Mouse (Mus musculus) retina, embryonic 14.5 days (tissue): ENCODE data around the gene Kif18a.

Experiments
- DNase-seq: peaks from one replicate; pipeline ENCODE4 v3.0.0-alpha.2; 2015; ENCODE audit warnings: low spot score

Kif18a gene

DNA sequence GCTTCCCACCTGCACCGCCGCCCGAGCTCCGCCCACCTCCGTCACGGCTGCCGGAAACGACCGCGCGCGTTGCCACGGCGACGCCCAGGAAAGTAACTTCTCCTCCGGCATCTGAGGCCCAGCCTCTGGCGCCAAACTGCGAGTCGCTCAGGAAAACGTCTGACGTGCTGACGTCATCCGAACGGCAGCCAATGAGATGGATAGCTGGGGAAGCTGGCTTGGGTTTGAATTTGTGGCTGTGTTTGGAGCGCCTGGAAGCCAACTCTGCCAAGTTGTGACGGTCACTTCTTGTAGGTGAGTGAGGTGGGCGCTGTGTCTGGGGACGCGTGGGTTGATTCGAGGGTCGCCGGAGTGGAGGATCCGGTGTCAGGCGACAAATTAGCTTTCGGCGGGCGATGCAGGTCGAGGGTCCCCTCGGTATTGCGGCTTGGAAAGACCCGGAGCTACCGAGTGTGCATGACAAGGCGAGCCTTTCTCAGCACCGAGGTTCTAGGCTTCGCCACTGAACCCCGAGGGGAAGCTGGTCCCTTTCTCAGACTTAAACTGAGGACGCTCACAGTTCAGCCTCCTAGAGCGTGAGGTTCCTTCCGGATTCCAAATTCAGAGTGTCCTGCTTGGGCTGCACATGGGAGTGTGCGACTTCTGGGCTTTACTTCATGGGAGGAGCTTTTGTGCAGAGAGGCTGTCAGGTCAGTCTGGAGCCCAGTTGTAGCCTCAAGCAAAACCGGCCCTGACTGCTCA is at the start of gene Kif18a, which contains the start of gene Mettl15:
Gene Kif18a (plus strand): TSS at position 139 of the 741 bp plus-strand sequence.
Gene Mettl15 (minus strand): TSS at position 149 of the 741 bp plus-strand sequence.
- peak; percentile 95 for DNase-seq

DNA sequence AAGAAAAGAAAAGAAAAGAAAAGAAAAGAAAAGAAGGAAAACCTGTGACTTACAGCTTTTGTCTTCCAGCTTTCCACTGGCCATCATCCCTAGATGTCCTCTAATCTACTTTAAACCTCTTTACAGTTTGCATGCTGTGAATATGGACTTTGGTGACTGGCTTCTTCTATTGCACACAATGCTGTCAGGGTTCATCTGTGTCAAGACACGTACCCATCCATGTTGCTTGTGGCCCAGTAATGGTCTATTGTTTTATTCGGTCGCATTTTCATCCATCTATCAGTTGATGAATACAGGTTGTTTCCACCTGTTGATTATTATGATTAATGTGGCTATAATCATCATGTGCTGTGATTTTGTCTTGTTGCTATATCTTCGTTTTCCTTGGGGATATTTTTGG is 46.7 kb upstream of the Kif18a start:
- DNase-seq, result peak; percentile 75

GRCm38 (mm10) chr2:109235741-109236140 is 44.8 kb upstream of the Kif18a start:
- no peak for DNase-seq

- DNase-seq, result no peak
These were observed 38.6 kb upstream of the Kif18a start for GRCm38 (mm10) chr2:109241947-109242346.

- DNase-seq, result no peak
These were observed 17.8 kb upstream of the Kif18a start for GRCm38 (mm10) chr2:109262779-109263178.

DNA sequence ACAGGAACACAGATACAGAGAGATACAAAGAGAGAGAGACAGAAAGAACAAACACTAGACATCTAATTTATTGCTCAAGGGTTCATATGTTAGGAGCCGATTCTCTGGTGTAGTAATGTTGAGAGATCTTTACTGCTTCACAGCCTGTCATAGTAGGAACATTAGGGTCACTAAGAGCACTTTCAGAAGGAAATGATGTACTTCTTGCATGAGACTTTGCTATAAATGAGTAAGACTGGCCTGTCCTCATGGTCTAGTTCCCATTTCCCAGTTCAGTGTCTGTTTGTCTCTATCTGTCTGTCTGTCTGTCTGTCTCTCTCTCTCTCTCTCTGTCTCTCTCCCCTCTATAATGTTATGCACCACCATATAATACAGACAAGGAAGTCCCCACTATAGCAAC is 7.4 kb upstream of the Kif18a start:
- DNase-seq, result no peak

GRCm38 (mm10) chr2:109277593-109277992 is 2.9 kb upstream of the Kif18a start:
- DNase-seq, result peak; percentile 17

DNA sequence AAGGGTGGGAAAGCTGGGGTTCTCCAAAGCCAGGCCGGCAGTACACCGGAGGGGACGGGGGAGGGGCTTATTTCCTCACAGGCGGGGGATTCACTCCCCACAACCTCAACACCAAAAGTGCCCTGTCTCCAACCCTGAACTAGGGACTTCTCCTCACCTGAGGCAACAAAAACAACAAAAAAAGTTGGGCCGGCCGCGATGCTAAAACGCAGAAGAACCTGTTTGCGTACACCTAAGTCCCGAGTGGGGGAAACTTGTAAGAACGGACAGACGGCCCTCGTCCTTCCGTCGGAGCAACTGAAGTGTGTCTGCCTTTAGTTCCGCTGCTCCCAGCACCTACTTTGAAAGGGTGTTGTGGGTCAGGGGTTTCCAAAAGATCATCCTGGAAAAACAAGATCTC is 2.5 kb upstream of the Kif18a start:
- peak; percentile 47 for DNase-seq

- no peak for DNase-seq
These were observed 302 bp upstream of the Kif18a start for GRCm38 (mm10) chr2:109280272-109280599.

DNA sequence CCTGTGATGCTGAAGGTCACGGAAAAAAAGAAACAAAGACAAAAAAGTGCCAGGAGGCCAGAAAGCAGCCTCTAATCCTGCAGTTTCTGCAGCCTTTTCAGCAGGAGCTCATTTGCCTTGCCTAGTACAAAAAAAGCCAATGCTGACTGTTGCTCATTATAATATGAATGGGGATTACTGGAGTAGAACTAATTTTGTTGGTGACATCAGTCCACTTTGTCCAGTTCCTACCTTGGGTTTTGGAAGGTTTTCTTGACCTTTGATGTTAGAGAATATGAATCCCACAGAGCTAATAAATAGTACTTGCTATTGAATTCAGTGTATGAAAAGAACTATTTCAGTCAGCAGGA is 778 bp downstream of the Kif18a start:
- peak; percentile 74 for DNase-seq

DNA sequence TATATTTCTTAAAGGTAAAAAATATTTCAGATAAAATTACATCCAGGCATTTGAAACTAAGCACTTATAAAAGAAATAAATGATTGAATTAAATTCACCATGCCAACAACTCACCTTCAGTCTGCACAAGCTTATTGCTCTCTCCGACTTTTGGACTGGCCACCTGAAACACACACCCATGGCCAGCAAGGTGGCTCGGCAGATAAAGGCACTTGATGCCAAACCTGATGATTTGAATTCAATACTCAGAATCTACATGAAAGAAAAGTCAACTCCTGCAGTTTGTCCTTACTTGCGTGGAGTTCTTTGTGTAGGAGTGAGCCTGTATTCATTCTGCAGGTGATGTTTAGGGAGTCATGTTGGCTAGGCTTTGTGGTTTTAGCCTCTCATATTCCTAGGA is 3.6 kb downstream of the Kif18a start:
- no peak for DNase-seq

GRCm38 (mm10) chr2:109289327-109289726 is 8.8 kb downstream of the Kif18a start:
- DNase-seq, result no peak

DNA sequence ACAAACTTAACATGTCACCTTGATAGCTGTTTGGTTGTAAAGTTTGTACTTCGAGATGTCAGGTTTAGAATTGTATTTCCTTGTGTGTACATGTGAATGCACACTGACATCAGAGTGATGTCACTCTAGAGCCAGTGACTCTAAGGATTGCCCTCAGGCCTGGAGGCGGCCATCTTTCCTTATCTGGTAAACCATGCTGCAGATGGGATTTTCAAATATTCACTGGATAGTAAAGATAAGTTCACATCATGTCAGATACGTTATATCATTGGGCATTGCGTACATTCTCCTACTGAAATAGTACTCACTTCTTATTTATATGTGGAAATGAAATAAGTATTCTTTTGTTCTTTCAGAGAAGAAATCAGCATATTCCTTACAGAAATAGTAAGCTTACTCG is 15.7 kb downstream of the Kif18a start:
- DNase-seq, result no peak

GRCm38 (mm10) chr2:109298160-109298559 is 17.6 kb downstream of the Kif18a start:
- no peak for DNase-seq

- DNase-seq, result no peak
These were observed 21.7 kb downstream of the Kif18a start for GRCm38 (mm10) chr2:109302234-109302633.

GRCm38 (mm10) chr2:109303638-109304037 is 23.1 kb downstream of the Kif18a start:
- no peak for DNase-seq

DNA sequence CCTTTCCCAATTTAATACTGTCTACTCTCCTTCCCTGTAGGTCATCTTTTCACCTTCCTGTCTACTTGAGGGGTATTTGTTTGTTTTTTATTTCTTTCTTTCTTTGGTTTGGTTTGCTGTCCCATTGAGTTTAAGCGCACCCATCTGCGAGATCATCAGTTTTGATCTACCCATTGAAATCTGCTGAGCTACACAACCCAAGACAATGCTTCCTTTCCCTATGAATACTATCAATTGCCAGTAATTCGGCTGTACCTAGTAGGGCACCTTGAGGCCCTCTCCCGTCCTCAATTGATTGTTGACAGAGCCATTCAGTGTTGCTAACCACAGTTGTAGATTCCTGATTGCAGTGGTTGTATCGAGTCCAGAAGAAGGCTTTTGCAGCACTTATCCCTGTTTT is 30.8 kb downstream of the Kif18a start:
- DNase-seq, result no peak

DNA sequence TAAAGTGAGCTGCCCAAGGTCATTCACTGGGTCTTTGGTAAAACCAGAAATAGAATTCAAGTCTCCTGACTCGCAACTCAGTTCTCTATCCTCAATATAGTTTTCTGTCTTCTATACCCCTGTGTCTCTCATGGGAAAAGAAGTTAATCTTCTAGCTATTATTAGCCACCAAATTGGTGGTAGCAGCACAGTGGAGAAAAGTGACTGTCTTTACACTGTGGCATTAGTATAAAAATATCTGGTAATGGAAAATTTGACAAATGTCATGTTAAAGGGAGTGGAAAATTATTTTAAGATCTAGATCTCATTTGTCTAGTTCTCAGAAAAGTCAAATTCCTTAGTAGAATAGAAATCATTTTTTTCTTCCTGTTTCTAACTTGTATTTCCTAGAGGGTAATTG is 51.3 kb downstream of the Kif18a start:
- no peak for DNase-seq

DNA sequence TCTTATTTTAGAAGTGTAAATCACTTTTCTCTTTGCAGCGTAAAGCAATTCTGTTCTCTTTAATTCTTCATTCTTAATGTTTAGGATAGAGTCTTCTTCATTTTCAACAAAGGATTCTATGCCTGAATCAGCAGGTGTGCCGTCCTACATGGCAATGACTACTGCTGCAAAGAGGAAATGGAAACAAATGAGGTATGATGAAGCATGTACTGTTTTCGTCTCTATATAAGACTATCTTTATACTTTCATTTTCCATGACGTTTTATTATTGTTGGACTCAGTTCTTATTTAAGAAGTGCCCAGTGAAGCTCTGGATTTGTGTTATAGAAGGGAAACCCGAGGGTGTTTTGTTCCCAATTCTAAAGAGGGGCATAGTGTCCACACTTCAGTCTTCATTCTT is 53.7 kb downstream of the Kif18a start:
- DNase-seq, result no peak

GRCm38 (mm10) chr2:109335765-109336164 is 55.2 kb downstream of the Kif18a start:
- DNase-seq, result no peak

DNA sequence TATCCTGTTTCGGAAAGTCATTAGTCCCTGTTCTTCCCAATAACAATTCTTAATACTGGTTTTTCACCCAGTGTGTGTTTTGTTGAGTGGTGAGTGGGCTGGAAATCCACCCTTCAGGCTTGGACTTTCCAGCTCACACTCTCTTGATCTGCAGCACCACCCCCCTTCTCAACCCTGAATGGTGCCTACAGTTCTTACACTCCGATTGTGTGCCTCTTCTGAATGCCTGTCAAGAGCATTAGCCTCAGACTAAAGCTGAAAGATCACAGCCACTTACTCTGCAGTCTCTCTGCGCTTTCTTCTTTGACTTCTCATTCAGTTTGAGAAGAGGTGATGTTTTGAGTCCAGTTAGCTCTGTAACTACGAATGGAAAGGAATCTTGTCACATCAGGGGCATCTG is 64.8 kb downstream of the Kif18a start:
- DNase-seq, result peak; percentile 55

- no peak for DNase-seq
These were observed 68.2 kb downstream of the Kif18a start for GRCm38 (mm10) chr2:109348742-109349141.

- no peak for DNase-seq
These were observed 78.1 kb downstream of the Kif18a start for GRCm38 (mm10) chr2:109358456-109359141.

GRCm38 (mm10) chr2:109365962-109366361 is 85.4 kb downstream of the Kif18a start:
- no peak for DNase-seq
